Mouse (Mus musculus): ENCODE data around the gene Fbxo42. TPM values are rescaled to one million over a fixed set of nuclear protein-coding genes. Genes with fewer than 3 reads are reported as not detected.

The Fbxo42 gene
- polyA plus RNA-seq, 1 experiment from 2014 or later: 31.2 TPM

DNA sequence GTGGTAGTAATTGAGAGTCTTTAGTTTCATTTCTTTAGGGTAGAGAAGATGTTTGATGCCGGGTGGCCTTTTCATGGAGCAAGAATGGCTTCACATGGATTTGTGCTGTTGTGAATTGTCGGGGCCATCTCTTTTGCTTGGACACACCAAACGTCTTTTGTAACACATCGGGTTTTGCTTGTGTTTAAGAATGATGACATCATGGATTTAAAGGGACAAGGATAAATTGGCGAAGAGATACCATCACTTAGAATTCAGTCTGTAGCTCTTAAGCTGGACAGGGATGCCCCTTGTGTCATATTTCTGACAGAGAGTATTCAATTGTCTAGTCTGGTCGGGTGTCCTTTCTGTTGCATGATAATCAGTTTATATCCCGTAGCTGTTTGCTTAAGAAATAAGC, 1.4 kb downstream of the Fbxo42 start:
- no peak for ATAC-seq (ENCODE audit: insufficient number of reproducible peaks, insufficient read depth, low FRiP score, low TSS enrichment, low read depth)
- Histone ChIP-seq H3K27ac (no peak overlapping the region), H3K4me3 (replicated peaks) (peak overlapping the region; percentile 99), H3K9ac (replicated peaks) (peak overlapping the region; percentile 95), H3K36me3 (no peaks in the 10 kb centered on the region; the same call in 1 of the 2 replicates), H3K9me3 (no peaks in the 10 kb centered on the region), H3K4me2 (peak overlapping the region; percentile 85), H3K27me3 (no peaks in the 10 kb centered on the region), H3K4me1 (replicated peaks) (peaks cover 20% of the 10 kb centered on the region)
- WGBS: 48% methylated on average over 7 of the region's 7 CpGs

DNA sequence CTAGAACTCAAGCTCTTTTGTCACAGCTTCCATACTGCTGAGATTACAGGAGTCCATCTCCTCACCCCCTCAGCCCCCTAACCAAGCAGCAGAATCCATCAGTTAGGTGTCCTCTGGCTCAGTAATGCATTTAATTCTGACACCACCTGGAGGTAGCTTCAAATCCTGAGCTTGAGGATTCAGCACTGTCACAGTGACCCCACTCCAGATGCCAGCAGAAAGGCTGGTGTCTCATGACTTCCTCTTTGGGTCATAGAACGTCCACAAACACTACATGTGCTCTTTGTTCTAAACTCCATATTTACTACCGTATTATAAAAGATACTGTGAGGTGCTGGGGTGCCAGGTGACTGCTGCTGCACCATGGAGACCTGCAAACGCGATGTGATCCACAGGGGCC, 9.8 kb downstream of the Fbxo42 start:
- H3K4me1 ChIP-seq (replicated peaks): peaks cover 13% of the 10 kb centered on the region
- no peaks in the 10 kb centered on the region for H3K9me3 ChIP-seq
- no peak overlapping the region for H3K4me2 ChIP-seq
- ATAC-seq (ENCODE audit: insufficient number of reproducible peaks, insufficient read depth, low FRiP score, low TSS enrichment, low read depth): no peak
- no peak overlapping the region for H3K4me3 ChIP-seq (replicated peaks)
- H3K9ac ChIP-seq (replicated peaks): no peak overlapping the region
- H3K27ac ChIP-seq: no peak overlapping the region
- 82% methylated on average over 4 of the region's 4 CpGs for WGBS
- H3K27me3 ChIP-seq: no peaks in the 10 kb centered on the region
- H3K36me3 ChIP-seq: peaks cover 5% of the 10 kb centered on the region

DNA sequence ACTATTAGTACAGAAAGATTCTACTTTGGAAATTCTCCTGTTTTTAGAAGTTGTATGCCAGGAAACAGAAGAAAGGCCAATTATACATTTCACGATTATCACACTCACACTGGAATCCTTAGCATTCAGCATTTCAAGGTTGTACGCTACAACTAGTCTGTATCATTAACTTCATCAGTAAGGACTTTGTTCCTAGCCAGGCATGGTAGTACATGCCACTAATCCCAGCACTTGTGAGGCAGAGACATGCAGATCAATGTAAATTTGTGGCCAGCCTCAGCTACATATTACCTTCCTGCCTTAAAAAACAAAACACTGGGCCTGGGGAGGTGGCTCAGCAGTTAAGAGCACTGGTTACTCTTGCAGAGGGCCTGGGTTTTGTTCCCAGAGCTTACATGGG, 10.9 kb downstream of the Fbxo42 start:
- H3K9me3 ChIP-seq: no peaks in the 10 kb centered on the region
- H3K4me3 ChIP-seq (replicated peaks): no peak overlapping the region
- 84% methylated on average over 2 of the region's 2 CpGs for WGBS
- peaks cover 12% of the 10 kb centered on the region for H3K36me3 ChIP-seq
- no peak overlapping the region for H3K9ac ChIP-seq (replicated peaks)
- H3K27me3 ChIP-seq: no peaks in the 10 kb centered on the region
- H3K27ac ChIP-seq: peak overlapping the region; percentile 54; the same call in 1 of the 2 replicates
- ATAC-seq (ENCODE audit: insufficient number of reproducible peaks, insufficient read depth, low FRiP score, low TSS enrichment, low read depth): no peak
- peaks cover 13% of the 10 kb centered on the region for H3K4me1 ChIP-seq (replicated peaks)
- no peak overlapping the region for H3K4me2 ChIP-seq

DNA sequence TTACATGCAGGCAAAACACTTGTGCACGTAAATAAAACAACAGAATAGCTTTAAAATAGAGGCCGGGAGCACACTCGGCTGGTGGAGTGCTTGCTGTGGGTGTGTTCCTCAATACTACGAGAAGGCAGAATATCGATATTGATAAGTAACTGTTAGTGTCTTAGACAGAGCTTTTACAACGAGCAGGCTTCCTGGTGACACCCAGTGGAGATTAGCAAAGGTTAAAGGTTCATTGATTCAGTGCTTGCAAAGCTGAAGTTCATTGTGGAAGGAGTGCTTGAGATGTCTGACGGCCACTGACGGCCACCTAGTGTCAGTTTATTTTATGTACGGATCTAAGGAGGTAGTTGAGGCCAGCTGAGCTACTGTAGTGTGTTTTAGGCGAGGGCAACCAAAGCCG, 11.4 kb downstream of the Fbxo42 start:
- H3K4me2 ChIP-seq: no peak overlapping the region
- H3K27ac ChIP-seq: peak overlapping the region; percentile 62; the same call in 1 of the 2 replicates
- WGBS: 41% methylated on average over 11 of the region's 11 CpGs
- no peak for ATAC-seq (ENCODE audit: insufficient number of reproducible peaks, insufficient read depth, low FRiP score, low TSS enrichment, low read depth)
- H3K9me3 ChIP-seq: no peaks in the 10 kb centered on the region
- peaks cover 16% of the 10 kb centered on the region for H3K36me3 ChIP-seq
- H3K4me3 ChIP-seq (replicated peaks): no peak overlapping the region
- H3K27me3 ChIP-seq: no peaks in the 10 kb centered on the region
- no peak overlapping the region for H3K9ac ChIP-seq (replicated peaks)
- H3K4me1 ChIP-seq (replicated peaks): peaks cover 13% of the 10 kb centered on the region

DNA sequence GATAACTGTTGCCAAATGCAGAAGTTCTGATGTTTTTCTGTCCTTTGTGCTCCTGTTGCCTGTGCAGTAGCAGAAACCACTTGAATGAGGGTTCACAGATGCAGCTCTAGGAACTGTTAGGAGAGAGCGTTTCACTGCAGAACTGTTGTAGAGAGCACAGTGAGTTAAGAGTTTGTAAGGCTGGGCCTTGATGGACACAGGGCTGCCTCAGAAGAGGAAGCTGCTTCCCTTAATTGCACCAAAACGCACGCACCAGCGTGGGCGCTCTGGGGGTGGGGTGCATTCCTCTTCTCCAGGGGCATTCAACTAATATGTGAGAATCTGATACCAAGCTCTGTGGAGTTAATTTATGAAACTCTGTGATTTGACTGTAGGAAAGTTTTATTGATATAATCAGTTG, 12.0 kb downstream of the Fbxo42 start:
- ATAC-seq (ENCODE audit: insufficient number of reproducible peaks, insufficient read depth, low FRiP score, low TSS enrichment, low read depth): no peak
- Histone ChIP-seq H3K27ac (peak overlapping the region; percentile 62; the same call in 1 of the 2 replicates), H3K27me3 (no peaks in the 10 kb centered on the region), H3K9me3 (peaks cover 5% of the 10 kb centered on the region; the same call in 1 of the 2 replicates), H3K9ac (replicated peaks) (0 out of 2 replicates have a peak overlapping the region, but pooled peaks have one; percentile 12), H3K36me3 (peaks cover 20% of the 10 kb centered on the region), H3K4me1 (replicated peaks) (peaks cover 13% of the 10 kb centered on the region), H3K4me2 (no peak overlapping the region), H3K4me3 (replicated peaks) (no peak overlapping the region)
- 42% methylated on average over 5 of the region's 5 CpGs for whole genome bisulfite sequencing

DNA sequence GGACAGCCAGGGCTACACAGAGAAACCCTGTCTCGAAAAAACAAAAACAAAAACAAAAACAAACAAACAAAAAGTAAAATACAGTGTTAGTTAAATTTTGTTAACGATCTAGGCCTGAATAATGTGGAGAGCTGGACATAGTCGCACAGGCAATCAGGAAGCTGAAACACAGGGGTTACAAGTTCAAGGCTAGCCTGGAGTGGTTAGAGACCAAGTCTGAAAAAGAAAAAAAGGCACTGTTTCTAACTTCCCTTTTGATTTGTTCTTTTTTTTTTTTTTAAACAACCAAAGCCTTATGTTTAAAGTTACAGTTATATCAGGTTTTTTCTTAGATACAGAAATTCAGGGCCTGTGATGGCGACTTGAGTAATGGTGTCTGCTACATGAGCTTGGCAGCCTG, 12.5 kb downstream of the Fbxo42 start:
- WGBS: 89% methylated on average over 4 of the region's 4 CpGs
- peaks cover 13% of the 10 kb centered on the region for H3K4me1 ChIP-seq (replicated peaks)
- peaks cover 5% of the 10 kb centered on the region; the same call in 1 of the 2 replicates for H3K9me3 ChIP-seq
- H3K27me3 ChIP-seq: no peaks in the 10 kb centered on the region
- no peak overlapping the region for H3K4me3 ChIP-seq (replicated peaks)
- H3K4me2 ChIP-seq: no peak overlapping the region
- H3K27ac ChIP-seq: no peak overlapping the region
- H3K9ac ChIP-seq (replicated peaks): no peak overlapping the region
- H3K36me3 ChIP-seq: peaks cover 21% of the 10 kb centered on the region
- ATAC-seq (ENCODE audit: insufficient number of reproducible peaks, insufficient read depth, low FRiP score, low TSS enrichment, low read depth): no peak

DNA sequence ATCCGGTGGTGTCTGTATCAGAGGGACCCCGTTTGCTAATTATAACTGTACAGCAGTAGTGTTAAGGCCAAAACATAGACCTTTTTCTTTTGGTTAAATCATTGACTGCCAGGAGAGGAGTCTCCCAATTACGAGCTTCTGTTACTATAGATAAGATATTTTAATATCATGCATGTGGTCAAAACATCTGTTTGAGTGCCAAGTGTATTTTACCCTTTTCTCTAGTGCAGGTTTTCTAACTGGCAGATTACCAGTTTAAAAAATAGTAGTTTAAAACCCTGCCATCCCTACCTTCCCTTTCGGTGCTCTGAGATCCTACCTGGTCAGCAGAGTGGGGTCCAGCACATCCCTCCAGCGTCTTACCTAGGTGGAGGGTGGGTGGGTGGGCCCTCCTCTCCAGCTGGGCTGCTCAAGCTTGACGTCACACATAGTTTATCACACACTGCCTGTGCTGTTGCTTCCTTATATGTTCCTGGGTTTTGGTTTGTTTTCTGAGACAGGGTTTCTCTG, 14.0 kb downstream of the Fbxo42 start:
- Histone ChIP-seq H3K36me3 (peaks cover 25% of the 10 kb centered on the region; the same call in 1 of the 2 replicates), H3K4me2 (no peak overlapping the region), H3K27me3 (no peaks in the 10 kb centered on the region), H3K4me3 (replicated peaks) (no peak overlapping the region), H3K4me1 (replicated peaks) (peaks cover 13% of the 10 kb centered on the region), H3K9ac (replicated peaks) (no peak overlapping the region), H3K9me3 (peaks cover 6% of the 10 kb centered on the region; the same call in 1 of the 2 replicates), H3K27ac (no peak overlapping the region)
- ATAC-seq (ENCODE audit: insufficient number of reproducible peaks, insufficient read depth, low FRiP score, low TSS enrichment, low read depth): no peak
- 95% methylated on average over 6 of the region's 6 CpGs for WGBS

DNA sequence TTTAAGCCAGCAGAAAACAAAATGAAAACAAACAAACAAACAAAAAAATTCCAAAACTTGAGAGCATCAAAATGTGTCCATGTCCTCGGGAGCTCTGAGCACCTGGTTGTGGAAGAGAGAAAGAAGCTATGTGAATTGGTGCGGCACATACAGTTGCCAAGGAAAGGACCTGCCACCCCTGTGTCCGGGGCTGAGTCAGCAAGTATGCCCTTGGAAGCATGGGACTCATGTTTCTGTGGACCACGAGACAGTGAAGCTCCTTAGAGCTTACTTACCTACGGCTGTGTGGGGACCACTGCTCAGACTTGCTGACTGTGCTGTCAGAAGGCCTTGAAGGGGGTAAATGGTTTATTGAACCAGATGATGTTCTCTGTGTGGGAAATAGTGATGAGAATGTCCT, 16.0 kb downstream of the Fbxo42 start:
- H3K4me2 ChIP-seq: no peak overlapping the region
- H3K27me3 ChIP-seq: no peaks in the 10 kb centered on the region
- peaks cover 8% of the 10 kb centered on the region; the same call in 1 of the 2 replicates for H3K9me3 ChIP-seq
- H3K27ac ChIP-seq: no peak overlapping the region
- H3K9ac ChIP-seq (replicated peaks): no peak overlapping the region
- no peak overlapping the region for H3K4me3 ChIP-seq (replicated peaks)
- peaks cover 36% of the 10 kb centered on the region for H3K36me3 ChIP-seq
- ATAC-seq (ENCODE audit: insufficient number of reproducible peaks, insufficient read depth, low FRiP score, low TSS enrichment, low read depth): no peak
- H3K4me1 ChIP-seq (replicated peaks): peaks cover 12% of the 10 kb centered on the region
- WGBS: 95% methylated on average over 5 of the region's 5 CpGs

DNA sequence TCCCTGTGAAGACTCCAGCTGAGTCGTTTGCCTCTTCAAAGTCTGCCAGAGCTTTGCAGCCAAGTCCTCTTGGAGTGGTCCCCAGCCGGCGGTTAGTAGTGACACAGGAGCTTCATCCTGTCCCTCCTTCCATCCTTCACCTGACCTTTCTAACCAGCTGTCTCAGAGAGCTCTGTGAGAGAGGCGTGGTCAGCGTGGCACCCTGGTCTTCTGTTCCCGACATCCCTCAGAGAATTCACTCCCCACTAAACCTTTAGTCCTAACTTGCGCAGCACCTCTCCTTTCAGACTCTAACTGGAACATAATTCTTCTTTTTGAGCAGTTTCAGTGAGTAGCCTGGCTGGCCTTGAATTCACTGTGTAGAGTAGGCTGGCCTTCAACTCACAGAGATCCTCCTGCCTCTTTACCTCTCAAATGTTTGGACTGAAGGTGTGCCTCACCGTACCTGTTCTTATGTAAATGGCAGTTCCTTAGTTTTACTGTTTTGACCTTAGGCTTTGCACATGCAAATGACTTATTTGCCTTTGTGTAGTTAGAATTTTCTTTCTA, 18.1 kb downstream of the Fbxo42 start:
- Histone ChIP-seq H3K4me2 (no peak overlapping the region), H3K36me3 (peaks cover 55% of the 10 kb centered on the region), H3K4me3 (replicated peaks) (no peak overlapping the region), H3K27me3 (no peaks in the 10 kb centered on the region), H3K27ac (no peak overlapping the region), H3K4me1 (replicated peaks) (no peaks in the 10 kb centered on the region), H3K9me3 (peaks cover 8% of the 10 kb centered on the region; the same call in 1 of the 2 replicates), H3K9ac (replicated peaks) (no peak overlapping the region)
- 69% methylated on average over 8 of the region's 8 CpGs for WGBS
- no peak for ATAC-seq (ENCODE audit: insufficient number of reproducible peaks, insufficient read depth, low FRiP score, low TSS enrichment, low read depth)

DNA sequence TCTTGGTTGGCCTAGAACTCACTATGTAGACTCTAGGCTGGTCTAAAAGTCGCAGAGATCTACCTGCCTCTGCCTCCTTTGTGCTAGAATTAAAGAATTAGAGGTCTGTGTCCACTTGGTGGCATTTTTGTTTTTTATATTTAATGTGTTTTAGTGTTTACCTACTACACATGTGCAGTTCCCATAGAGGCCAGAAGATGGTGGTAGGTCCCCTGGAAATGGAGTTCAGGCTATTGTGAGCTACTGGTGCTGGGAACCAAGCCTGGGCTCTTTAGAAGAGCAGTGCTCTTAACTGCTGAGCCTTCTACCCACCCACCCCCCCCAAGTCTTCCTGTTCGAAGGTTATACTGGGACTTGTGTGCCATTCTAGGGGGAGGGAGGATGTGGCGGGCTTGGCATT, 19.4 kb downstream of the Fbxo42 start:
- H3K27me3 ChIP-seq: no peaks in the 10 kb centered on the region
- ATAC-seq (ENCODE audit: insufficient number of reproducible peaks, insufficient read depth, low FRiP score, low TSS enrichment, low read depth): no peak
- no peak overlapping the region for H3K4me2 ChIP-seq
- H3K4me3 ChIP-seq (replicated peaks): no peak overlapping the region
- H3K4me1 ChIP-seq (replicated peaks): no peaks in the 10 kb centered on the region
- WGBS: 94% methylated on average over 3 of the region's 3 CpGs
- H3K9me3 ChIP-seq: peaks cover 8% of the 10 kb centered on the region; the same call in 1 of the 2 replicates
- H3K36me3 ChIP-seq: peaks cover 68% of the 10 kb centered on the region
- H3K27ac ChIP-seq: no peak overlapping the region
- H3K9ac ChIP-seq (replicated peaks): no peak overlapping the region

DNA sequence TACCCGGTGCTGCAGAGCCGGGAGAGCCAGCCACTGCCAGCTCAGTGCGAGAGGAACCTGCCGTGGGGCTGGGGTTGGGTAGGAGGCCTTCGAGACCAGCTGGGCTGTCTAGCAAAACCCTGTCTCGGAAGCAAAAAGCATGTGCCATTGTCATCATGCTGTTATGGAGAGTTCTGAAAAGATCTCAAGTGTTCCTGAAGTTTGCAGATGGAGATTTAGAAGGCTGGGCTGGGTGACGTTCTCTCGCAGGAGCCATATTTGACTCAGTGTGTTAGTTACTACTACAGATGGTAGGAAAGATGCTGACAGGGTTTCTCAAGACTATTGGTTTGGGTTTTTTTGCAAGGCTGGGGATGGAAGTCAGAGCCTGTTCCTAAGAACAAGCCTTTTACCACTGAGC, 24.4 kb downstream of the Fbxo42 start:
- H3K4me1 ChIP-seq (replicated peaks): no peaks in the 10 kb centered on the region
- H3K27me3 ChIP-seq: no peaks in the 10 kb centered on the region
- WGBS: 89% methylated on average over 8 of the region's 8 CpGs
- H3K4me2 ChIP-seq: no peak overlapping the region
- H3K9me3 ChIP-seq: no peaks in the 10 kb centered on the region
- no peak for ATAC-seq (ENCODE audit: insufficient number of reproducible peaks, insufficient read depth, low FRiP score, low TSS enrichment, low read depth)
- no peak overlapping the region for H3K4me3 ChIP-seq (replicated peaks)
- H3K9ac ChIP-seq (replicated peaks): no peak overlapping the region
- no peak overlapping the region for H3K27ac ChIP-seq
- peaks cover 88% of the 10 kb centered on the region for H3K36me3 ChIP-seq

DNA sequence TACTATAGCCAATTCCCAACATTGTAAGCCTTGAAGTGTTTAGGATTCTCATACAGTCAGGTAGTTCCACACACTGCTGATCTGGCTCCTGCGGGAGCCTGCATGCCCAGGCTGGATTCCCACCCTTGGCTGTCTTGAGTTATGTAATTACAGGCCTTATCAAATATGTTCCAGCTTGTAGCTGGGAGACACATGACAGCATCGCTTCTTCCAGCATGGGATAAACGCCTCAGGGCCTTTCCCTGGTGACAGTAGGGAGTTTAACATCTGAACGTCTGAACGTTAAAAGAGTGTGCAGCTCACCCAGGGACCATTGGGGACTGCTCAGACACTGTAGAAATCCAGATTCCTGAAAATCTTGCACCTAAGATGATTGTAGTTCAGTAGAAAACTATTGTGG, 28.1 kb downstream of the Fbxo42 start:
- H3K9ac ChIP-seq (replicated peaks): no peak overlapping the region
- no peaks in the 10 kb centered on the region for H3K4me1 ChIP-seq (replicated peaks)
- 83% methylated on average over 5 of the region's 5 CpGs for WGBS
- peaks cover 86% of the 10 kb centered on the region for H3K36me3 ChIP-seq
- H3K4me3 ChIP-seq (replicated peaks): no peak overlapping the region
- no peaks in the 10 kb centered on the region for H3K27me3 ChIP-seq
- H3K27ac ChIP-seq: no peak overlapping the region
- H3K9me3 ChIP-seq: no peaks in the 10 kb centered on the region
- no peak overlapping the region for H3K4me2 ChIP-seq
- no peak for ATAC-seq (ENCODE audit: insufficient number of reproducible peaks, insufficient read depth, low FRiP score, low TSS enrichment, low read depth)

All from limb, embryonic 12.5 days (tissue).